8 mouse cellular contexts compared by ENCODE assay signal in the genomic region with DNA sequence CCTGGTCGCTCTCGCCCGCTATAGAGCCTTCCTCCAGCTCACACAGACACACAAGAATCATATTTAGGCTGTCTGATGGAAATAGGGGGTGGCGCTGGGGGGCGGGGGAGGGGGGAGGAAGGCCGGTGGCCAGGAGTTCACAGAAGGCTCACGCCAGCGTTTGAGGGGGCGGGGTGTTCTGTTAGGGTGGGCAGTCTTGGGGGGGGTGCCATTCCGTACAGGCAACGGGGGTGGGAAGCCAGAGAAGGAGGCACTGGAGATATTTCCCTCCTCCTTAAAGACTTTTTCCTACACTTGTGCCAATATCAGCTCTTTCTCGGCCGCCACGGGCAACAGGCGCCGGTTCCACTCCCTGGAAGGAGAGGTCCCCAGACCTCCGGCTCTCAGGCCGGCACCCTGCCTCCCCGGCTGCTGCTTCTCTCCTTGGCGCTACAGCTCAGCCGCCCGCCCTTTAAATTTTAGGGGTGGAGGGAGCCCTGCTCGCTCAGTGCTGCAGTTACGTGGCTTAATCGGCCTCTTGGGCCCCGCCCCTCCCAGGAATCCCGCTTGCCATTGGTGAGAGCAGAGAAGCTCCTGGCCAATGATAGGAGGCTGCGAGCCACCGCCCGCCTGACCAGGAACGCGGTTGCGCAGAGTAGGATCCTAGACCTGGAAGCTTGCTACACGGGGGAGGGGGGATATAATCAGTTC. TPM values are rescaled to one million over a fixed set of nuclear protein-coding genes. Genes with fewer than 3 reads are reported as not detected.
DNase-seq lines count a peak whose midpoint lies in the region; ATAC-seq and TF ChIP-seq lines count a peak whose summit lies in the region.

No protein-coding gene starts in this region.

- no peaks in the 10 kb centered on the region for H3K36me3 ChIP-seq in forebrain, embryonic 14.5 days (ENCODE audit: control insufficient read depth, insufficient read depth, low read length)

- TF ChIP-seq POLR2A in lung, adult 2 months (IDR thresholded peaks at IDR 0.05; ENCODE audit: borderline replicate concordance, extremely low read depth, low read depth, low read length), result peak; percentile 79; the same call in 1 of the 2 replicates

- H3K4me3 ChIP-seq in forebrain, embryonic 14.5 days (ENCODE audit: low read depth, low read length), result peak overlapping the region; percentile 52
- peak overlapping the region; percentile 91 for H3K4me3 ChIP-seq in lung, adult 2 months (replicated peaks; ENCODE audit: extremely low read depth, low read depth, low read length)

- peak overlapping the region; percentile 63; the same call in 1 of the 2 replicates for H3K27ac ChIP-seq in forebrain, embryonic 14.5 days (ENCODE audit: low read depth, low read length)

- under 1% methylated on average over 33 of the region's 34 CpGs for WGBS in forebrain, embryonic 14.5 days
- WGBS in lung, adult 2 months, result 1% methylated on average over 32 of the region's 34 CpGs

- no peaks in the 10 kb centered on the region for H3K27me3 ChIP-seq in forebrain, embryonic 14.5 days (replicated peaks; ENCODE audit: control insufficient read depth, insufficient read depth, low read length)

- TF ChIP-seq CTCF in lung, adult 2 months (IDR thresholded peaks at IDR 0.05; ENCODE audit: insufficient read depth, low read length), result no peak

- peak overlapping the region; percentile 75 for H3K9ac ChIP-seq in forebrain, embryonic 14.5 days (ENCODE audit: low read length)

- H3K4me2 ChIP-seq in forebrain, embryonic 14.5 days (ENCODE audit: low read length), result peak overlapping the region; percentile 92

- intact Hi-C loops in heart, postnatal 14 days (cut with DNase I), result loop anchor here (5.0 kb wide), 1 partner anchor 49 kb away; no protein-coding TSS in a partner anchor

- peak; percentile 96 for DNase-seq in ES-CJ7 (ENCODE audit: low read depth, low spot score)
- DNase-seq in cerebellum, adult 11 months, result peak; percentile 98
- DNase-seq in forebrain, embryonic 14.5 days (ENCODE audit: low spot score), result peak; percentile 99
- DNase-seq in heart, postnatal 14 days, result peak; percentile 94 to 95
- peak; percentile 97 to 98 for DNase-seq in layer of hippocampus, adult 18-20 months (ENCODE audit: low spot score in 2 of 2)
- peak; percentile 91 for DNase-seq in lung, adult 2 months
- DNase-seq in thymus, adult 18-20 months, result peak; percentile 94 to 95

- peaks cover 14% of the 10 kb centered on the region for H3K4me1 ChIP-seq in forebrain, embryonic 14.5 days (ENCODE audit: control insufficient read depth, insufficient read depth, low read length)
- peaks cover 10% of the 10 kb centered on the region for H3K4me1 ChIP-seq in lung, adult 2 months (ENCODE audit: control insufficient read depth, insufficient read depth, low read length)

- H3K9me3 ChIP-seq in forebrain, embryonic 14.5 days (replicated peaks; ENCODE audit: control insufficient read depth, low read length), result no peaks in the 10 kb centered on the region

- ATAC-seq in forebrain, embryonic 14.5 days, result peak; percentile 99
- ATAC-seq in neutrophil, adult 5-6 weeks (ENCODE audit: extremely low read depth, insufficient number of reproducible peaks, low FRiP score, poor library complexity, severe bottlenecking), result peak; percentile 95

RNA-seq across cellular contexts. Expression of a gene that starts 16.2 kb away (rescaled TPM):
- polyA plus RNA-seq in forebrain, embryonic 14.5 days (2014; fragmentation: Nextera tagmentation; extraction: Ambion mirVana), result 0.80 and 1.3 TPM in 2 replicates
- 1 to 10 TPM; 8.0 to 8.5 TPM for total RNA-seq in heart, postnatal 14 days (2021)
- total RNA-seq in layer of hippocampus, adult 18-20 months (2021), result 1 to 10 TPM; 2.5 to 3.7 TPM
- 11.6 and 15.0 TPM in 2 replicates for polyA plus RNA-seq in lung, adult 2 months (2012; rRNA removed)
- total RNA-seq in neutrophil, adult 5-6 weeks (2017), result 0.23 and 0.25 TPM in 2 replicates

RNA-seq across cellular contexts. Expression of a gene that starts 32.4 kb away (rescaled TPM):
- 26.7 and 29.1 TPM in 2 replicates for polyA plus RNA-seq in forebrain, embryonic 14.5 days (2014; fragmentation: Nextera tagmentation; extraction: Ambion mirVana)
- 10 to 100 TPM; 62.3 to 63.1 TPM for total RNA-seq in heart, postnatal 14 days (2021)
- total RNA-seq in layer of hippocampus, adult 18-20 months (2021), result 100 to 1,000 TPM; 499 to 596 TPM
- 252 and 308 TPM in 2 replicates for polyA plus RNA-seq in lung, adult 2 months (2012; rRNA removed)
- 137 TPM in 2 replicates for total RNA-seq in neutrophil, adult 5-6 weeks (2017)

Comparison
In these comparisons a context has a peak if more than half of its experiments do, and no peak if none do; other contexts are left out.
1. Peak in every context shown above with its lines: DNase-seq, ATAC-seq, H3K4me3 ChIP-seq and H3K27ac ChIP-seq.